Mouse (Mus musculus): ENCODE data around the gene Abi2. TPM values are rescaled to one million over a fixed set of nuclear protein-coding genes. Genes with fewer than 3 reads are reported as not detected.
A peak's percentile ranks its signal among the peaks of the same experiment; 100 is the strongest.
"Not testable (repeated sequence)": the region's sequence is repeated elsewhere in the genome, so short reads cannot be mapped to it uniquely, and the experiment has no call there.

The Abi2 gene
- total RNA-seq (2021), result 100 to 1,000 TPM; 363 to 372 TPM
- long read RNA-seq, full-length matches to known transcripts, result 20 of 224 reads
- long read RNA-seq, partial matches to known transcripts, result 25 of 224 reads
- long read RNA-seq, other reads (novel, unspliced or antisense), result 179 of 224 reads

GRCm38 (mm10) chr1:60409168-60409828, at the start of gene Abi2:
Abi2 (plus strand) TSS chr1:60409619.
- DNase-seq (ENCODE audit: low spot score in 2 of 2), result peak; percentile 90 to 94

GRCm38 (mm10) chr1:60361626-60362025, 47.8 kb upstream of the Abi2 start:
- DNase-seq (ENCODE audit: low spot score in 2 of 2), result no peak

- DNase-seq (ENCODE audit: low spot score in 2 of 2), result no peak
Observed at GRCm38 (mm10) chr1:60376556-60376955, 32.9 kb upstream of the Abi2 start.

GRCm38 (mm10) chr1:60381910-60382309, 27.5 kb upstream of the Abi2 start:
- DNase-seq (ENCODE audit: low spot score in 2 of 2), result peak in 1 of 2 experiments; percentile 35

GRCm38 (mm10) chr1:60404848-60405247, 4.6 kb upstream of the Abi2 start:
- no peak for DNase-seq (ENCODE audit: low spot score in 2 of 2)

- no peak for DNase-seq (ENCODE audit: low spot score in 2 of 2)
Observed at GRCm38 (mm10) chr1:60408501-60409167, 785 bp upstream of the Abi2 start.

GRCm38 (mm10) chr1:60409928-60410817, 754 bp downstream of the Abi2 start:
- peak; percentile 13 to 67 for DNase-seq (ENCODE audit: low spot score in 2 of 2)

- no peak for DNase-seq (ENCODE audit: low spot score in 2 of 2)
Observed at GRCm38 (mm10) chr1:60416724-60417123, 7.3 kb downstream of the Abi2 start.

- no peak for DNase-seq (ENCODE audit: low spot score in 2 of 2)
Observed at GRCm38 (mm10) chr1:60423882-60424281, 14.5 kb downstream of the Abi2 start.

- no peak for DNase-seq (ENCODE audit: low spot score in 2 of 2)
Observed at GRCm38 (mm10) chr1:60428341-60428740, 18.9 kb downstream of the Abi2 start.

GRCm38 (mm10) chr1:60428932-60429331, 19.5 kb downstream of the Abi2 start:
- no peak for DNase-seq (ENCODE audit: low spot score in 2 of 2)

GRCm38 (mm10) chr1:60431531-60431930, 22.1 kb downstream of the Abi2 start:
- no peak for DNase-seq (ENCODE audit: low spot score in 2 of 2)

GRCm38 (mm10) chr1:60432497-60432896, 23.1 kb downstream of the Abi2 start:
- DNase-seq (ENCODE audit: low spot score in 2 of 2), result no peak

GRCm38 (mm10) chr1:60441438-60441837, 32.0 kb downstream of the Abi2 start:
- DNase-seq (ENCODE audit: low spot score in 2 of 2), result not testable (repeated sequence)

- no peak for DNase-seq (ENCODE audit: low spot score in 2 of 2)
Observed at GRCm38 (mm10) chr1:60447067-60447466, 37.6 kb downstream of the Abi2 start.

GRCm38 (mm10) chr1:60449896-60450295, 40.5 kb downstream of the Abi2 start:
- DNase-seq (ENCODE audit: low spot score in 2 of 2), result no peak

- no peak for DNase-seq (ENCODE audit: low spot score in 2 of 2)
Observed at GRCm38 (mm10) chr1:60460623-60461022, 51.2 kb downstream of the Abi2 start.

- no peak for DNase-seq (ENCODE audit: low spot score in 2 of 2)
Observed at GRCm38 (mm10) chr1:60469491-60469890, 60.1 kb downstream of the Abi2 start.

- DNase-seq (ENCODE audit: low spot score in 2 of 2), result no peak
Observed at GRCm38 (mm10) chr1:60470541-60470940, 61.1 kb downstream of the Abi2 start.

- DNase-seq (ENCODE audit: low spot score in 2 of 2), result no peak
Observed at GRCm38 (mm10) chr1:60481561-60481960, 72.1 kb downstream of the Abi2 start.

- no peak for DNase-seq (ENCODE audit: low spot score in 2 of 2)
Observed at GRCm38 (mm10) chr1:60482881-60483280, 73.5 kb downstream of the Abi2 start.

- no peak for DNase-seq (ENCODE audit: low spot score in 2 of 2)
Observed at GRCm38 (mm10) chr1:60485649-60486048, 76.2 kb downstream of the Abi2 start.
